Mouse (Mus musculus): ENCODE results near the gene Rhof. TPM values are rescaled to one million over a fixed set of nuclear protein-coding genes. Genes with fewer than 3 reads are reported as not detected.

The Rhof gene
- total and polyA plus RNA-seq, 2 experiments from 2014 or later: 36.6 to 44.4 TPM

GRCm38 (mm10) chr5:123169284-123169683 is 36.8 kb upstream of the Rhof start, which contains the start of gene Psmd9:
Gene Psmd9, plus strand, starts transcription at chr5:123169413.
- no peaks in the 10 kb centered on the region for H3K27me3 ChIP-seq (ENCODE audit: insufficient read depth, low read length)
- no peak for TF ChIP-seq CTCF (IDR thresholded peaks at IDR 0.05; ENCODE audit: low read depth)
- ATAC-seq (no peak), DNase-seq (ENCODE audit: low spot score) (no peak)
- no peaks in the 10 kb centered on the region for H3K9me3 ChIP-seq (ENCODE audit: low read length)
- H3K9ac ChIP-seq (replicated peaks; ENCODE audit: low read length): no peak within 1 kb of the TSS
- no peaks in the 10 kb centered on the region for H3K4me1 ChIP-seq (ENCODE audit: insufficient read depth, low read length)
- H3K4me3 ChIP-seq (ENCODE audit: low read length): no peak within 1 kb of the TSS
- no peak within 1 kb of the TSS for H3K4me2 ChIP-seq (ENCODE audit: low read depth, low read length)
- WGBS: 78% methylated on average over 5 of the region's 5 CpGs
- peaks cover 18% of the 10 kb centered on the region for H3K36me3 ChIP-seq (ENCODE audit: insufficient read depth, low read length)
- H3K27ac ChIP-seq: no peak within 1 kb of the TSS

GRCm38 (mm10) chr5:123167591-123167990 is 35.1 kb upstream of the Rhof start:
- WGBS: 52% methylated on average over 5 of the region's 5 CpGs
- DNase-seq (ENCODE audit: low spot score) (no peak), ATAC-seq (no peak)
- H3K27me3 ChIP-seq (ENCODE audit: insufficient read depth, low read length): no peaks in the 10 kb centered on the region
- no peak overlapping the region for H3K4me2 ChIP-seq (ENCODE audit: low read depth, low read length)
- no peaks in the 10 kb centered on the region for H3K9me3 ChIP-seq (ENCODE audit: low read length)
- TF ChIP-seq CTCF (IDR thresholded peaks at IDR 0.05; ENCODE audit: low read depth): no peak
- no peak overlapping the region for H3K4me3 ChIP-seq (ENCODE audit: low read length)
- no peak overlapping the region for H3K9ac ChIP-seq (replicated peaks; ENCODE audit: low read length)
- no peaks in the 10 kb centered on the region for H3K4me1 ChIP-seq (ENCODE audit: insufficient read depth, low read length)
- H3K36me3 ChIP-seq (ENCODE audit: insufficient read depth, low read length): peaks cover 35% of the 10 kb centered on the region
- H3K27ac ChIP-seq: no peak overlapping the region

DNA sequence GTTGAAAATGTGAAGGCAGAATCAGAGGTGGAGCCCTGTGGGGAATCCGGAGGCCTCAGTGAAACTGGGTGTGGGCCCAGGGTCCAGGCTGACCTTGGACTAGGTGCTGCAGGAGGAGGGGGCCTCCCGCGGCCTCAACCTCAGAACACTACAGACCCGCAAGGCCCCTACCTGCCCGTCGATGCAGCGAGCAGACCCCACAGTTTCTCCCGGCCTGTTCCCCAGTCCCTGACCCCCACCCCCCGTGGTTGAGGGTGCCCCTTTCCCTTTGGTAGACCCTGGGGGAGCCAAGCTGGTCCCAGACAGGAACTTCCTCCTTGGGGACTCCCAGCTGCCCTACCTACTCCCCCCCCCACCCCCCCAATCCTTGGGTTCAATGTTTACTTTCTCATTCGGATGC is 33.9 kb upstream of the Rhof start:
- no peak for DNase-seq (ENCODE audit: low spot score)
- Histone ChIP-seq H3K9ac (replicated peaks; ENCODE audit: low read length) (no peak overlapping the region), H3K9me3 (ENCODE audit: low read length) (no peaks in the 10 kb centered on the region), H3K4me3 (ENCODE audit: low read length) (no peak overlapping the region), H3K27me3 (ENCODE audit: insufficient read depth, low read length) (no peaks in the 10 kb centered on the region), H3K4me2 (ENCODE audit: low read depth, low read length) (no peak overlapping the region), H3K27ac (no peak overlapping the region), H3K36me3 (ENCODE audit: insufficient read depth, low read length) (peaks cover 40% of the 10 kb centered on the region), H3K4me1 (ENCODE audit: insufficient read depth, low read length) (no peaks in the 10 kb centered on the region)
- 85% methylated on average over 10 of the region's 10 CpGs for WGBS
- TF ChIP-seq CTCF (IDR thresholded peaks at IDR 0.05; ENCODE audit: low read depth): no peak
- ATAC-seq: no peak

GRCm38 (mm10) chr5:123162942-123163341 is 30.4 kb upstream of the Rhof start:
- no peaks in the 10 kb centered on the region for H3K4me1 ChIP-seq (ENCODE audit: insufficient read depth, low read length)
- ATAC-seq (no peak), DNase-seq (ENCODE audit: low spot score) (no peak)
- no peak overlapping the region for H3K4me3 ChIP-seq (ENCODE audit: low read length)
- no peaks in the 10 kb centered on the region for H3K27me3 ChIP-seq (ENCODE audit: insufficient read depth, low read length)
- no peaks in the 10 kb centered on the region for H3K9me3 ChIP-seq (ENCODE audit: low read length)
- 79% methylated on average over 9 of the region's 9 CpGs for WGBS
- no peak overlapping the region for H3K27ac ChIP-seq
- H3K9ac ChIP-seq (replicated peaks; ENCODE audit: low read length): no peak overlapping the region
- no peak overlapping the region for H3K4me2 ChIP-seq (ENCODE audit: low read depth, low read length)
- TF ChIP-seq CTCF (IDR thresholded peaks at IDR 0.05; ENCODE audit: low read depth): no peak
- H3K36me3 ChIP-seq (ENCODE audit: insufficient read depth, low read length): peaks cover 70% of the 10 kb centered on the region

DNA sequence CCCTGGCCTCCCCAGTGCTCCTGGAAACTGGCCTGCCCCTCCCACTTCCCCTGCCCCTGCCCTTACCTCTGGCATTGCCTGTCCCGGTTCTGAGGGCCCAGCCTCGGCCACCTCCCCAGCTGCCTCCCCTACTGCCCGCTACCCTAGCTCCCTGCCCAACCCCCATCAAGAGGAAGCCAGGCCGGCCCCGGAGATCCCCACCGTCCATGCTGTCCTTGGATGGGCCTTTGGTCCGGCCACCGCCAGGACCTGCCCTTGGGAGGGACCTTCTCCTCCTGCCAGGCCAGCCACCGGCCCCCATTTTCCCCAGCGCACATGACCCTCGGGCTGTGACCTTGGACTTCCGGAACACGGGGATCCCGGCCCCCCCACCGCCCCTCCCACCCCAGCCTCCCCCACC is 27.8 kb upstream of the Rhof start:
- Histone ChIP-seq H3K36me3 (ENCODE audit: insufficient read depth, low read length) (peaks cover 63% of the 10 kb centered on the region), H3K9ac (replicated peaks; ENCODE audit: low read length) (no peak overlapping the region), H3K4me2 (ENCODE audit: low read depth, low read length) (no peak overlapping the region), H3K27me3 (ENCODE audit: insufficient read depth, low read length) (no peaks in the 10 kb centered on the region), H3K9me3 (ENCODE audit: low read length) (no peaks in the 10 kb centered on the region), H3K27ac (no peak overlapping the region), H3K4me1 (ENCODE audit: insufficient read depth, low read length) (no peaks in the 10 kb centered on the region), H3K4me3 (ENCODE audit: low read length) (no peak overlapping the region)
- TF ChIP-seq CTCF (IDR thresholded peaks at IDR 0.05; ENCODE audit: low read depth): no peak
- DNase-seq (ENCODE audit: low spot score): no peak
- no peak for ATAC-seq
- WGBS: 88% methylated on average over 14 of the region's 15 CpGs

- H3K36me3 ChIP-seq (ENCODE audit: insufficient read depth, low read length): peaks cover 65% of the 10 kb centered on the region
- no peaks in the 10 kb centered on the region for H3K9me3 ChIP-seq (ENCODE audit: low read length)
- 90% methylated on average over 15 of the region's 15 CpGs for WGBS
- H3K27ac ChIP-seq: no peak overlapping the region
- no peaks in the 10 kb centered on the region for H3K4me1 ChIP-seq (ENCODE audit: insufficient read depth, low read length)
- H3K4me2 ChIP-seq (ENCODE audit: low read depth, low read length): no peak overlapping the region
- ATAC-seq (no peak), DNase-seq (ENCODE audit: low spot score) (no peak)
- no peak for TF ChIP-seq CTCF (IDR thresholded peaks at IDR 0.05; ENCODE audit: low read depth)
- no peak overlapping the region for H3K4me3 ChIP-seq (ENCODE audit: low read length)
- H3K27me3 ChIP-seq (ENCODE audit: insufficient read depth, low read length): no peaks in the 10 kb centered on the region
- 0 out of 2 replicates have a peak overlapping the region, but pooled peaks have one; percentile 3 for H3K9ac ChIP-seq (replicated peaks; ENCODE audit: low read length)
Measured at GRCm38 (mm10) chr5:123159866-123160265, 27.4 kb upstream of the Rhof start.

- no peaks in the 10 kb centered on the region for H3K27me3 ChIP-seq (ENCODE audit: insufficient read depth, low read length)
- no peaks in the 10 kb centered on the region for H3K4me1 ChIP-seq (ENCODE audit: insufficient read depth, low read length)
- H3K27ac ChIP-seq: no peak overlapping the region
- H3K9ac ChIP-seq (replicated peaks; ENCODE audit: low read length): no peak overlapping the region
- DNase-seq (ENCODE audit: low spot score) (no peak), ATAC-seq (no peak)
- WGBS: 88% methylated on average over 4 of the region's 4 CpGs
- H3K4me3 ChIP-seq (ENCODE audit: low read length): no peak overlapping the region
- TF ChIP-seq CTCF (IDR thresholded peaks at IDR 0.05; ENCODE audit: low read depth): no peak
- H3K4me2 ChIP-seq (ENCODE audit: low read depth, low read length): no peak overlapping the region
- H3K36me3 ChIP-seq (ENCODE audit: insufficient read depth, low read length): peaks cover 67% of the 10 kb centered on the region
- no peaks in the 10 kb centered on the region for H3K9me3 ChIP-seq (ENCODE audit: low read length)
Measured at GRCm38 (mm10) chr5:123159446-123159845, 27.0 kb upstream of the Rhof start.
